Mouse (Mus musculus): ENCODE results near the gene Psmd2.
"Not testable (repeated sequence)": the region's sequence is repeated elsewhere in the genome, so short reads cannot be mapped to it uniquely, and the experiment has no call there.

Psmd2 gene

GRCm38 (mm10) chr16:20653315-20653714 is 1.9 kb downstream of the Psmd2 start:
- in situ Hi-C loops (cut with MboI; ENCODE audit: low sequenced_read_pairs) = no loop called here

GRCm38 (mm10) chr16:20657661-20658060 is 6.2 kb downstream of the Psmd2 start:
- in situ Hi-C loops (cut with MboI; ENCODE audit: low sequenced_read_pairs) = no loop called here

- in situ Hi-C loops (cut with MboI; ENCODE audit: low sequenced_read_pairs) = not testable (repeated sequence)
Observed at GRCm38 (mm10) chr16:20668013-20668412, 16.6 kb downstream of the Psmd2 start, which contains the start of gene Eif4g1. Gene Eif4g1, plus strand, starts transcription at chr16:20668313.

GRCm38 (mm10) chr16:20670291-20670690 is 18.8 kb downstream of the Psmd2 start:
- in situ Hi-C loops (cut with MboI; ENCODE audit: low sequenced_read_pairs) = no loop called here

- in situ Hi-C loops (cut with MboI; ENCODE audit: low sequenced_read_pairs) = no loop called here
Observed at GRCm38 (mm10) chr16:20671886-20672285, 20.4 kb downstream of the Psmd2 start.

GRCm38 (mm10) chr16:20672500-20672902 is 21.0 kb downstream of the Psmd2 start:
- in situ Hi-C loops (cut with MboI; ENCODE audit: low sequenced_read_pairs) = no loop called here

- in situ Hi-C loops (cut with MboI; ENCODE audit: low sequenced_read_pairs) = no loop called here
Observed at GRCm38 (mm10) chr16:20672965-20673705, 21.7 kb downstream of the Psmd2 start.

- in situ Hi-C loops (cut with MboI; ENCODE audit: low sequenced_read_pairs) = no loop called here
Observed at GRCm38 (mm10) chr16:20673706-20674303, 22.4 kb downstream of the Psmd2 start.

GRCm38 (mm10) chr16:20675213-20675612 is 23.8 kb downstream of the Psmd2 start:
- in situ Hi-C loops (cut with MboI; ENCODE audit: low sequenced_read_pairs) = no loop called here

- in situ Hi-C loops (cut with MboI; ENCODE audit: low sequenced_read_pairs) = no loop called here
Observed at GRCm38 (mm10) chr16:20676702-20677101, 25.2 kb downstream of the Psmd2 start.

GRCm38 (mm10) chr16:20677380-20677779 is 25.9 kb downstream of the Psmd2 start:
- in situ Hi-C loops (cut with MboI; ENCODE audit: low sequenced_read_pairs) = no loop called here

- in situ Hi-C loops (cut with MboI; ENCODE audit: low sequenced_read_pairs) = no loop called here
Observed at GRCm38 (mm10) chr16:20677974-20678675, 26.7 kb downstream of the Psmd2 start.

GRCm38 (mm10) chr16:20690774-20691173 is 39.3 kb downstream of the Psmd2 start:
- in situ Hi-C loops (cut with MboI; ENCODE audit: low sequenced_read_pairs) = no loop called here

- in situ Hi-C loops (cut with MboI; ENCODE audit: low sequenced_read_pairs) = no loop called here
Observed at GRCm38 (mm10) chr16:20691617-20692016, 40.2 kb downstream of the Psmd2 start.

- in situ Hi-C loops (cut with MboI; ENCODE audit: low sequenced_read_pairs) = no loop called here
Observed at GRCm38 (mm10) chr16:20692241-20692965, 41.0 kb downstream of the Psmd2 start.

GRCm38 (mm10) chr16:20693111-20693701 is 41.8 kb downstream of the Psmd2 start, which contains the start of gene Fam131a:
Gene Fam131a, plus strand, starts transcription at chr16:20693241.
- in situ Hi-C loops (cut with MboI; ENCODE audit: low sequenced_read_pairs) = no loop called here

- in situ Hi-C loops (cut with MboI; ENCODE audit: low sequenced_read_pairs) = no loop called here
Observed at GRCm38 (mm10) chr16:20694781-20695180, 43.3 kb downstream of the Psmd2 start.

- in situ Hi-C loops (cut with MboI; ENCODE audit: low sequenced_read_pairs) = no loop called here
Observed at GRCm38 (mm10) chr16:20695622-20696323, 44.3 kb downstream of the Psmd2 start.

GRCm38 (mm10) chr16:20699266-20699665 is 47.8 kb downstream of the Psmd2 start:
- in situ Hi-C loops (cut with MboI; ENCODE audit: low sequenced_read_pairs) = no loop called here

- in situ Hi-C loops (cut with MboI; ENCODE audit: low sequenced_read_pairs) = no loop called here
Observed at GRCm38 (mm10) chr16:20700036-20700435, 48.6 kb downstream of the Psmd2 start.
